Mouse (Mus musculus) C2C12 (cell line): ENCODE measurements around the gene Arid3a.

Experiments
- CEBPB ChIP-seq: IDR thresholded peaks from one replicate; pipeline ENCODE4 v1.6.1; 2011; ENCODE audit warnings: low read depth, mild to moderate bottlenecking, control low read depth, moderate library complexity
- CTCF ChIP-seq: IDR thresholded peaks from one replicate; pipeline ENCODE4 v1.5.1; 2011; ENCODE audit not compliant: control insufficient read depth, insufficient read depth, insufficient read length
- FOSL1 ChIP-seq: IDR thresholded peaks from one replicate; pipeline ENCODE4 v1.8.0; 2011; ENCODE audit warnings: mild to moderate bottlenecking, low read length; ENCODE audit not compliant: poor library complexity, insufficient read depth, severe bottlenecking
- MAX ChIP-seq: IDR thresholded peaks from one replicate; pipeline ENCODE4 v1.6.1; 2011; ENCODE audit warnings: mild to moderate bottlenecking, control low read depth
- MYOD1 ChIP-seq: IDR thresholded peaks from one replicate; pipeline ENCODE4 v1.6.1; 2011; ENCODE audit warnings: low read depth; ENCODE audit not compliant: control insufficient read depth, insufficient read length
- MYOG ChIP-seq: IDR thresholded peaks from one replicate; pipeline ENCODE4 v1.6.1; 2011; ENCODE audit not compliant: control insufficient read depth, insufficient read length; ENCODE audit errors: extremely low read depth
- USF1 ChIP-seq: IDR thresholded peaks from one replicate; pipeline ENCODE4 v1.6.1; 2011; ENCODE audit warnings: low read depth, mild to moderate bottlenecking, control low read depth, moderate library complexity

DNA sequence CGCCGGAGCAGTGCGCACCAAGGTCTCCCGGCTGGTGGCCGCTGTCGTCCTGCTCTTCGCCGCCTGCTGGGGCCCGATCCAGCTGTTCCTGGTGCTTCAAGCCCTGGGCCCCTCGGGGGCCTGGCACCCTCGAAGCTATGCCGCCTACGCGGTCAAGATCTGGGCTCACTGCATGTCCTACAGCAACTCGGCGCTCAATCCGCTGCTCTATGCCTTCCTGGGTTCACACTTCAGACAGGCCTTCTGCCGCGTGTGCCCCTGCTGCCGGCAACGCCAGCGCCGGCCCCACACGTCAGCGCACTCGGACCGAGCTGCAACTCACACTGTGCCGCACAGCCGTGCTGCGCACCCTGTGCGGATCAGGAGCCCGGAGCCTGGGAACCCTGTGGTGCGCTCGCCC lies 5.3 kb upstream of the Arid3a start:
- no peak for TF ChIP-seq MAX
- no peak for TF ChIP-seq CTCF
- no peak for TF ChIP-seq USF1
- no peak for TF ChIP-seq MYOD1
- TF ChIP-seq MYOG, result no peak
- TF ChIP-seq CEBPB, result no peak
- TF ChIP-seq FOSL1, result no peak
